Mouse (Mus musculus): ENCODE results near the gene Armh3. TPM values are rescaled to one million over a fixed set of nuclear protein-coding genes. Genes with fewer than 3 reads are reported as not detected.

Gene Armh3
- total RNA-seq (2021): 10 to 100 TPM; 16.0 to 19.0 TPM
- long read RNA-seq, experiment 1, transcript Armh3-201 (26 exons, 3,676 nt): major isoform, 9 of 16 reads
- long read RNA-seq, experiment 1, partial matches to known transcripts: 2 of 16 reads
- long read RNA-seq, experiment 1, other reads (novel, unspliced or antisense): 5 of 16 reads
- long read RNA-seq, experiment 2, transcript Armh3-201 (26 exons, 3,676 nt): major isoform, 7 of 18 reads
- long read RNA-seq, experiment 2, partial matches to known transcripts: 1 of 18 reads
- long read RNA-seq, experiment 2, other reads (novel, unspliced or antisense): 10 of 18 reads

DNA sequence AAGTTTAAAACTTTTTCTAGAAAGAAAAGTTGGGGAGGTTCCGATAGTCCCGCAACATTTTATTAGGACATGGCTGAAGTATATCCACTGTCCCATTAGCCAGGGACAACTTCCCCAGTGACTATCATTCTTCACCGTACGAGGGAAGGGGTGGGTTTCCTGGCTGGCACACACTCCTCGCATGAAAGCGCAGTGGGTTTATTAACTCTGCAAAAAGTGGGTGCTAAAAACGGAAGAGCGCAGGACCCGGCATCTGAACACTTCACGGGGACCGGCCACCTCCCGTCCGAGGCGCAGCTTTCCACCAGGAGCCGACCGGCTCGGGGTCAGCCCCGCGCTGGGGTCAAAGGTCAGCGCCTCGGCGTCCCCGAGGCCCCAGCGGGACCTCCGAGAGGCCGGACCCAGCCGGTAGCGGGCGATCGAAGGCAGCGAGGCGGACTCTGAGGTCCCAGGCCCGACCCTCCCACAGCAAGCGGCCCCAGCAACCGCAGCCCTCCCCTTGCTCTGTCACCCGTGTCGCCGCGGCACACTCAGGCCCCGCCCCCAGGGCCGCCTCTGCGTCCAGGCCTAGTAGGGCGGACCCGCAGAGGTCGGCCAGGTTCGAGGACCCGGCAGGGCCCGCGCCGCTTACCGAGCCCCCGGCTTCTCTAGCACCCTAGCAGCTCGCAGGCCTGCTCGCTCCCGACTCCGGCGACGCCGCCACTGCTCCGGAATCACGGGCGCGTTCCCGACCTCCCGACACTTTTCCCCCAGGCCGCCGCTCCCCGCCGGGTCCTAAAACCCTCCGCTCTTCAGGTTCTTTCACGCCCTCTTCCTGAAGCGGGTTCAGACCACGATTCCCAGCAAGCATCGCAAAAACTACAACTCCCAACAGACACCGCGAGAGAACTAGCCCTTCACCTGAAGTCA lies at the start of gene Armh3:
Armh3 (minus strand) TSS at position 704 of the 909 bp plus-strand sequence.
- DNase-seq (ENCODE audit: low spot score in 2 of 2): peak; percentile 75 to 89

DNA sequence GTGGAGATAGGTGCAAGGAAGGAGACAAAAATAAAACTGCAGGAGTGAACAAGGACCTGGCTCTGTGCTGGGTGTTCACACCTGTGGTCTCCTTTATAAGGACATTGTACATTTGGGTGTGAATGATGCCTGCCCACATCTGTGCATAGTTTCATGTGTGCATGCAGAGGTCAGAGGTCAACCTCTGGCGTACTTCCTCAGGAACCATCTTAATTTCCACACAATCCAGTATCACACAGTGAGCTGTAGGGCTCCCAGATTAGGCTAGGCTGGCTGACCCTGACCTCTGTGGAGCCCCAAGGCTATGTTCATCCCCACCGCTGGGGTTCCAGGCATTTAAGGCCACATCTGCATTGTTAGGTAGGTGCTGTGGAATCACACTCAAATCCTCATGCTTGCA lies 49.1 kb upstream of the Armh3 start:
- DNase-seq (ENCODE audit: low spot score in 2 of 2): no peak

DNA sequence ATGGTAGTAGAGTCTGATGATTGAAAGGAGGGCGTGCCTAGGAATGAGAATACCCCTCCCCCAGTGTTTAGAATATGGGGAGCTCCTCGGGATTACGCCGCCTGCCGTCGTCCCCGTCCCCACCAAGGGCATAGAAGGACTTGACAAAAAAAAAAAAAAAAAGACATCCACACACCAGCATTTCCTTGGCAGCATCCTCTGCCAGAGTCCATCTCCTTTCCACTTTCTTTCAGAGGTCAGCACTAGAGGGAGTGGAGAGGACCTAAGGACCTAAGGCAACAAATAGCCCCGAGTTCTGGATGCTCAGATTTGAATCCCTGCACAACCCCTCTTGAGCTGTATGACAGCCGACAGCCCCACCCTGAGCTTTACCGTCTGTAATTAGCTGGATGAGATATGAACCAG lies 48.3 kb upstream of the Armh3 start:
- no peak for DNase-seq (ENCODE audit: low spot score in 2 of 2)

GRCm38 (mm10) chr19:46045696-46046311 lies 47.5 kb upstream of the Armh3 start:
- DNase-seq (ENCODE audit: low spot score in 2 of 2): peak in 1 of 2 experiments; percentile 53

DNA sequence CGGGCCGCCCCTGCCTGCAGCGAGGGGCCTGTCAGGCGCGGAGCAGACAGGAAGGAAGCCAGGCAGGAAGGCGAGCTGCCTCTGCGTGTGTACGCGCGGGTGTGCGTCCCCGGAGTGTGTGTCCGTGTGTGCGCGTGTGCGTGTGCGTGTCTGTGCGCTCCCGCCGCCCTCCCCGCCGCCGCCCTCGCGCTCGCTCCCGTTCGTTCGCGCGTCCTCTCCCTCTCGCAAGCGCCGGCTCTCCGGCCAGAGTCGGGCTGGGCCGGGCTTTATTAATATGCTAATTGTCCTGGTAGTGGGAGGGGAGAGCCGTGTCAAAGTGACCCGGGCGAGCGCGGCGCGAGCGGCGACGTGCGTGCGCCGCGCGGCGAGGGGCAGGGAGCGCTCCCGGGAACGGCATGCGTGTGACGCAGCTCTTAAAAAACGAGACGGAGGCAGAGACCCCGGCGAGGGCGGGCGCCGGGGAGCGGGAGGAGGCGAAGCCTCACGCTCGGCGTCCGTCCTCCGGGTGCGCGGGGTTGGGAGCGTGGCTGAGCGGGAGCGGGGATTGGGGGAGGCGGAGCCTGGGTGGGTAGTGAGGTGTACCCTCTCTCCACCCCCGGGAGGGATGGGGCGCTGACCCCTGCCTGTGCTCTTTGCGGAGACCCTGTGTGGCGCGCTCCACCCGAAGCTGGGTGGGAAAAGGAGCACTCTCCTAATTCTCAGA lies 46.9 kb upstream of the Armh3 start, which contains the start of gene Ldb1:
Ldb1 (minus strand) TSS at position 222 of the 703 bp plus-strand sequence.
- DNase-seq (ENCODE audit: low spot score in 2 of 2): peak; percentile 64 to 81

DNA sequence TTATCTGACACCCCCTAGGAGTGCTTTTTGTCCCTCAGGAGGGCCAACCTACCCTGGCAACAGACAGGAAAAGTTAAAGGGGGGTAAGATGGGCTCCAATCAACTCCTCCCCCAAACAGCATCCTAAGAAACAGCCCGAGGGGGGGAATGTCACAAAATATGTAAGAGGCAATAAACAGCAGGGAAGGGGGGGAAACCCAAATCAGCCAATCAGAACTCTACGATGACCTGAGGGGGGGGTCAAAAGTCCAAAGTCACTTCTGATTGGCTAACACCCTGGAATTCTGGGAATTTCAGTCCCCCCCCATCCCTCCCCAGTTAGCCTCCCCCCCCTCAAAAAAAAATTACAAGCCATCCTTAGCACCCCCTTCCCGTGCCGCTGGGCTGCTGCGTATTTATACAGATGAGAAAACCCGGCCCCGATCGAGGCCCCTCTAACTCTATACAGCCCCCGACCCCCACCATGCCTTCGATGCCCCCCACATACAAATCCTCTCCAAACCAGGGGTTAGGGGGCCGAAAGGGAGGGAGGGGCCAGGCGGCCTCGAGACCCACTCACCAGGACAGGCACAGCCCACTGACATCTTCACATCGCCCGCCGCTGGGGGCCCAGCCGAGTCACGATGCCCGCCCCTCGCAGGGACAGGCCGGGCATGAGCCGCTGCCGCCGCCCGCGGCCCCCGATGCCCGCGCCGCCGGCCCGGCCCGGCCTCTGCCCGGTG lies 46.1 kb upstream of the Armh3 start, which contains the start of gene Pprc1:
Pprc1 (plus strand) TSS at position 616 of the 722 bp plus-strand sequence.
- peak; percentile 59 to 66 for DNase-seq (ENCODE audit: low spot score in 2 of 2)

GRCm38 (mm10) chr19:46043380-46043779 lies 45.1 kb upstream of the Armh3 start:
- no peak for DNase-seq (ENCODE audit: low spot score in 2 of 2)

- DNase-seq (ENCODE audit: low spot score in 2 of 2): no peak
Measured at GRCm38 (mm10) chr19:46042476-46043011, 44.3 kb upstream of the Armh3 start.

GRCm38 (mm10) chr19:46041933-46042475 lies 43.7 kb upstream of the Armh3 start:
- peak; percentile 71 to 83 for DNase-seq (ENCODE audit: low spot score in 2 of 2)

DNA sequence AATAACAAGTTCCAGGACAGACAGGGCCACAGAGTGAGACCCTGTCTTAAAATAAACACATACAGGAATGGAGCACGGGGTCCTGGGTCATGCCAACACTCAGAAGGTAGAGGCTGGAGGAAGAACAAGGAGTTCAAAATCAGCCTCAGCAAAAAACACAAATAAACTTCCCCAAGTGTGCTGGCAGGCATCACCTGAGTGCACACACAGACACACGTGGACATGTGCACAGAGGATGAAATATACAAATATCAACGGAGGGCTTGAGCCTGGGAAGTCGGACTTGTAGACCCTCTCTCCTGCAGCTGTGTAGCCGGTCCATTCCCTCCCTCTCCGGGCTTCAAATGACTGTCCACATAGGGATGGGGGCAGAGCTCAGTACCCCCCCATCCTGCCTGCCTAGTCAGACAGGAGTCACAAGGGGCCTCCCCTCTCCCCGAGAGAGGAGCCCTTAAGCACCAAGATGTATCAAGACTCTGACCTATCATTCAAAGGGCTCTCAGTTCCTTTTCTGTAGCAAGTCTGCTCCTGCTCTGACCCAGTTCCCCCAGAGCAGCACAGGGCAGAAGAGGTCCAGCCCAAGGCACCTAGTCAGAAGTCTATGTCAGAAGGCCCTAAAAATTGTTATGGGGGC lies 43.1 kb upstream of the Armh3 start:
- DNase-seq (ENCODE audit: low spot score in 2 of 2): no peak

- no peak for DNase-seq (ENCODE audit: low spot score in 2 of 2)
Measured at GRCm38 (mm10) chr19:46040149-46040902, 42.0 kb upstream of the Armh3 start.

- DNase-seq (ENCODE audit: low spot score in 2 of 2): peak; percentile 85 to 92
Measured at GRCm38 (mm10) chr19:46039478-46039877, 41.2 kb upstream of the Armh3 start.

- no peak for DNase-seq (ENCODE audit: low spot score in 2 of 2)
Measured at GRCm38 (mm10) chr19:46038851-46039260, 40.6 kb upstream of the Armh3 start.

DNA sequence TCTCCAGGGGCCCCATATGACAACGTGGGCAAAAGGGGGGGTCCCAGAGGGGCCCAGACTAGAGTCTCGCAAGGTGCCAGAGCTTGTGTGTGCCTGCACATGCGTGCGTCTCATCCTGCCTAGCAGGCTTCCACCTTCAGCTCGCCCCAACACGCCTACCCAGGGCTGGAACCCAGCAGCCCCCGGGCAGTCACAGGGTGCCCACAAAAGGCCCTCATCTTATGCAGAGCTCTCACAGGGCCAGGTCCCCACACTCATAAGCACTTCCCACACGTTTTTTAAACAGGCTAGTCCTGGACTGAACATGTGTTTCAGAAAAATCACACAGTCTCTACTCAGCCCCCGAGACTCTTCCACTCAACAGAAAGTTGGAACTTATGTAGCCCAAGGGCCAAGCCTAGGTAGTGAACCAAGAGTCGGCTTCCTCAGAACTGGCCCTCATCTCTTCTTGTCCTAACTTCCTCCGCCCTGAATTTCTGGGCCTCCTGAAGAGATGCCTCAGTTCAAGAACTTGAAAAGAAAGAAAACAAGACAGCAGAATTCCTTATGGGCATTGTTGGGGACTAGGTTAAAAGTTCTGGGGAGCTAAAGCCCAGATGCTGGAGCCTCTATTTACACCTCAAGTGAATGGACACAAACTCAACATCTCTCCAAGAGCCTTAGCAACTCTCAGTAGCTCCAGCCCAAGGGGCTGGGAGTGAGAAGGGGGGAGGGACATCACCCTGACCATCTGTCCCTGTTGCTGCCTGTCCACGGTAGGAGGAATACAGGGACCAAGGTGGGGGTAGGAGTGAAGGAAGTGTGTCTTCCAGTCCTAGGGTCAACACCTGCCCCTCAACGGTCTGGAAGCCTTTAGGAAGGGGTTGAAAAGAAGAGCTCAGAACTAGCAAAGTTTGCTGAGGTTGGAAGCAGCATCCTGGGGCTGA lies 39.9 kb upstream of the Armh3 start:
- DNase-seq (ENCODE audit: low spot score in 2 of 2): no peak

DNA sequence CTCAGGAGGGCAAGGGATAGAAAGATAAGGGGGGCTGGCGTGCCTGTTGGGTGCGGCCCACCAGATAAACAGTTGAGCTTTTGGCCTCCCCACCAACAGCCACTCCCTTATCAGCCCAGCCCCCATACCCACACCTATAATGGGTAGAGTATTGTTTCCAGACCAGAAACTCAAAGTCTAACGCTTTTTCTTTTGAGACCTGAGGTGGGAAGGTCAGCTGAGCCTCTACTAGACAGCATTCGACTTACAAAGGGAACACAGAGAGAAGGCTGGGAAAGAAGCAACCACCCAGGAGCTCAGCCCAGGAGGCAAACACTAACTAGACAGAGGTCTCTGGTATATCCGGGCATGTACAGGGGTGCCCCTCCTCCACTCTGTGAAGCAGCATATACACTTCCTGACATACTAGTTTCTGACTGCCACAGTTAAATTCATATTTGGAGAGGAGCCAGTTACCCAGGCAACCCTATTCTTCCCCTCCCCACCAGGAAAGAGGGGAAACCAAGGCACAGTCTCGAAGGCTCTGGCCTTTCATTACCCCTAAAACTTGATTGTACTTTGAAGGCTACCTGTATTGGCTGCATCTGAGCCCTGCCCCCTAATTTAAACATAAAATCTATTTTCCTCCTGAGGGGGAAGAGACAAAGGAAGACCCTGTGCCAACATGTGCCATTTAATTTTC lies 39.1 kb upstream of the Armh3 start:
- no peak for DNase-seq (ENCODE audit: low spot score in 2 of 2)

- DNase-seq (ENCODE audit: low spot score in 2 of 2): no peak
Measured at GRCm38 (mm10) chr19:46036477-46037242, 38.4 kb upstream of the Armh3 start.
